Mouse (Mus musculus) heart, embryonic 10.5 days (tissue): ENCODE data around the gene Stk24. TPM values are rescaled to one million over a fixed set of nuclear protein-coding genes. Genes with fewer than 3 reads are reported as not detected.

ENCODE experiments used
- DNase-seq: peaks from one replicate; pipeline ENCODE4 v3.0.0-alpha.2; 2017; ENCODE audit warnings: low spot score
- H3K27ac ChIP-seq: fragments of 300-500 bp; sonication (generic); 2 replicates; pipeline ENCODE4 v1.5.1; 2016; ENCODE audit warnings: mild to moderate bottlenecking
- H3K27me3 ChIP-seq: fragments of 300-500 bp; sonication (generic); 2 replicates; pipeline ENCODE4 v1.6.1; 2016; ENCODE audit warnings: mild to moderate bottlenecking; ENCODE audit not compliant: poor library complexity, insufficient read depth, severe bottlenecking
- H3K36me3 ChIP-seq: fragments of 300-500 bp; sonication (generic); 2 replicates; pipeline ENCODE4 v1.6.1; 2016; ENCODE audit warnings: mild to moderate bottlenecking, moderate library complexity
- H3K4me1 ChIP-seq: fragments of 300-500 bp; sonication (generic); 2 replicates; pipeline ENCODE4 v1.6.1; 2016; ENCODE audit warnings: mild to moderate bottlenecking
- H3K4me3 ChIP-seq: fragments of 300-500 bp; sonication (generic); 2 replicates; pipeline ENCODE4 v1.5.1; 2016; ENCODE audit warnings: mild to moderate bottlenecking, moderate library complexity
- H3K9me3 ChIP-seq: fragments of 300-500 bp; sonication (generic); 2 replicates; pipeline ENCODE4 v1.6.1; 2016; ENCODE audit warnings: mild to moderate bottlenecking, moderate library complexity
- WGBS: fragments of 180-500 bp; shearing (Covaris S2); methylation state at CpG from one replicate; pipeline ENCODE4 v1.1.7; 2016; 5-methylcytosine and 5-hydroxymethylcytosine counted together
- polyA plus RNA-seq: library from polyadenylated mRNA; unstranded; fragments of >200 nt; fragmentation: Nextera tagmentation; extraction: Ambion mirVana; gene quantifications from 2 replicates; pipeline ENCODE4 v1.2.1, GENCODE M21; 2016

Stk24 gene
- polyA plus RNA-seq, 1 experiment from 2014 or later = 39.8 TPM

DNA sequence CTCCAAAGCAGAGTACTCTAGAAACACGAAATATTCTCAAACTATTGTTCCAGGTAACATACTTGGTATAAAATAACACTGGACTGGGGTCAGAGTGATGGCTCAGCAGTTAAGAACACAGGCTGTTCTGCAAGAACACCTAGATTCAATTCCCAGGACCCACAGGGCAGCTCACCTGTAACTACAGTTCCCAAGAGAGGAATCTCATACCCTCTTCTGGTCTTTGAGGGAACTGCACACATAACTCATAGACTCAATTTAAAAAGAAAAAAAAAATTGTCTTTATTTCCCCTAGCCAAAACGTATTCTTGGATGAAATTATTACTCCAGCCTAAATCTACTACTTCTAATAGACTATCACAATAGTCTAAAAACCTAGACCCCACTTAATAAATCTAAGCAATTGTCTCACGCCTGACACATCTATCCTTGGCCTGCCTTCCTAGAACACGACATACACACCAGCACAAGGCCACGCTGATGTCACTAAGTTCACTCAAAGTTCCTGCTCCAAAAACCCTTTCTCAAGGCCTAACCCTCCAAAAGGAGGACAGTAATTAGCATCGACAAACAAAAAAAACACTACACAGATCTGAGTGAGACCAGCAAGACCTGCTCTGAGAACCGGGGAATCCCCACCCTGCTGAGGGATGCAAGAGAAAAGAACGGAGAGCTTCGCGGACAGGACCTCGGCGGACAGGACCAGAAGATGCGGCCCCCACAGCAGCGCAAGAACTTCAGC is 94.3 kb downstream of the Stk24 start:
- H3K9me3 ChIP-seq = no peaks in the 10 kb centered on the region
- H3K4me3 ChIP-seq = no peak overlapping the region
- no peaks in the 10 kb centered on the region for H3K27me3 ChIP-seq
- H3K27ac ChIP-seq = no peak overlapping the region
- DNase-seq = no peak
- 93% methylated on average over 14 of the region's 14 CpGs for WGBS
- peaks cover 12% of the 10 kb centered on the region for H3K4me1 ChIP-seq
- peaks cover 88% of the 10 kb centered on the region for H3K36me3 ChIP-seq

DNA sequence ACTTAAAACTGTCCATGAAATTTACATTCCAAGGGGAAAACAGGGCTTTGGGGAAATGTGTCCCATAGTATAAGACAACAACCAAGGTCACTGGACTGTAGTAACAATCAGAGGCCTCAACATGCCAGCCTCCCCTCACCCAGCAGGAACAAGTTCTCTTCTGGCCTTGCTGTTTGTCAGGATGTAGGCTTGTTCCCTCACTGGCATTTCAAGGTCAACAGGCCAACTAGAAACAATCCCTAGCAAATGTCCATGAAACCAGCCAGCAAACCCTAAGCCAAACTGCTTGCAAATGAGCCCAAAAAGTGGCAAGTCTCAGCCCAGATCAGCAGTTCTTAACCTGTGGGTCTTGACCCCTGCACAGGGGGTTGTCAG is 98.5 kb downstream of the Stk24 start:
- Histone ChIP-seq H3K4me1 (peaks cover 14% of the 10 kb centered on the region), H3K4me3 (no peak overlapping the region), H3K27ac (no peak overlapping the region), H3K9me3 (no peaks in the 10 kb centered on the region), H3K27me3 (no peaks in the 10 kb centered on the region), H3K36me3 (peaks cover 94% of the 10 kb centered on the region)
- no peak for DNase-seq

GRCm38 (mm10) chr14:121280601-121281335 is 99.0 kb downstream of the Stk24 start:
- H3K4me1 ChIP-seq = peaks cover 14% of the 10 kb centered on the region
- peaks cover 94% of the 10 kb centered on the region for H3K36me3 ChIP-seq
- H3K9me3 ChIP-seq = no peaks in the 10 kb centered on the region
- H3K27ac ChIP-seq = no peak overlapping the region
- 80% methylated on average over 16 of the region's 16 CpGs for WGBS
- H3K27me3 ChIP-seq = no peaks in the 10 kb centered on the region
- DNase-seq = no peak
- H3K4me3 ChIP-seq = no peak overlapping the region

GRCm38 (mm10) chr14:121279106-121279505 is 100.7 kb downstream of the Stk24 start:
- Histone ChIP-seq H3K27ac (no peak overlapping the region), H3K4me3 (no peak overlapping the region), H3K27me3 (no peaks in the 10 kb centered on the region), H3K36me3 (peaks cover 92% of the 10 kb centered on the region), H3K9me3 (no peaks in the 10 kb centered on the region), H3K4me1 (peaks cover 14% of the 10 kb centered on the region)
- 28% methylated on average over 6 of the region's 6 CpGs for WGBS
- peak; percentile 90 for DNase-seq

- no peak for DNase-seq
- peaks cover 12% of the 10 kb centered on the region for H3K4me1 ChIP-seq
- no peaks in the 10 kb centered on the region for H3K27me3 ChIP-seq
- H3K4me3 ChIP-seq = no peak overlapping the region
- H3K27ac ChIP-seq = no peak overlapping the region
- 83% methylated on average over 10 of the region's 10 CpGs for WGBS
- H3K36me3 ChIP-seq = peaks cover 92% of the 10 kb centered on the region
- no peaks in the 10 kb centered on the region for H3K9me3 ChIP-seq
These were observed 103.8 kb downstream of the Stk24 start for GRCm38 (mm10) chr14:121276016-121276415.

DNA sequence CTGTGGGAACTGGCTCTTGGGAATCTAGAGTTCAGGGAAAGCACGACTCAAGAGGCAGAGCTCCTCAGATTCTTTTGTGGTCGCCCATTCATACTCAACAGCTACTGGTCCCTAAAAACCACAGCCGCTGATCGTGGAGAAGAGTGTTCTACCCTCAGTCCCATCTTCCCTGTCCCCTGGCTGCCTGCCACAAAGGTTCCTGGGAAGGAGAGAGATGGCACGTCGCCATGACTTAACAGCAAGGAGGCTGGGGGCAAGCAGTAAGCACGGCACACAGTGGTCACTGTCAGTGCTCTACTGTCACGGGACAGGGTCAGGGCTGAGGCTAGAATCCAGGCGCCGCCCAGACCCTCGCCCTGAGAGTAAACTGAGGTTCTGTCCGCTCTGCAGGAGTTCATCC is 104.8 kb downstream of the Stk24 start:
- Histone ChIP-seq H3K27me3 (no peaks in the 10 kb centered on the region), H3K36me3 (peaks cover 88% of the 10 kb centered on the region), H3K9me3 (no peaks in the 10 kb centered on the region), H3K27ac (no peak overlapping the region), H3K4me3 (no peak overlapping the region), H3K4me1 (peaks cover 17% of the 10 kb centered on the region)
- WGBS = 87% methylated on average over 12 of the region's 12 CpGs
- no peak for DNase-seq

DNA sequence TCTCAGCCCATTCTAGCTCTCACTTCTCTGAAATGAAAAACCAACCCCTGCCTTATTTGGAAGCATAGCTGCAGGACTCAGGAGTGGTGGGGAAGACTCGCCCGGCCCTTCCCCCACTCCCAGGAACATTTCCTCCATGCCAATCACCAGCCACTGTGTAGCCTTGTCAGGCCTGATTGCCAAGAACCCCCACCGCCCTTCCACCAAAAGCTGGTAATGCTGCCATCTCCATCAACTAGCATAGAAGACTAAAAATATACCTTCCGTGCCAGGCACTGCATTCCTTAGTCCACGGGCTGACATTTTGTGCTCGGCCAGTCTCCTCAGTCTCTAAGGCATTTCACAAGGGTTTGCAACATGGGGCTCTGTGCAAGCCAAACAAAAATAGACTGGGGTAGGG is 109.3 kb downstream of the Stk24 start:
- DNase-seq = no peak
- 39% methylated on average over 6 of the region's 6 CpGs for WGBS
- peaks cover 72% of the 10 kb centered on the region for H3K36me3 ChIP-seq
- H3K9me3 ChIP-seq = no peaks in the 10 kb centered on the region
- H3K27ac ChIP-seq = peak overlapping the region; percentile 81
- peaks cover 26% of the 10 kb centered on the region for H3K4me1 ChIP-seq
- H3K4me3 ChIP-seq = no peak overlapping the region
- H3K27me3 ChIP-seq = no peaks in the 10 kb centered on the region

GRCm38 (mm10) chr14:121267801-121268200 is 112.0 kb downstream of the Stk24 start:
- H3K27ac ChIP-seq = no peak overlapping the region
- H3K9me3 ChIP-seq = no peaks in the 10 kb centered on the region
- no peak for DNase-seq
- H3K4me1 ChIP-seq = peaks cover 46% of the 10 kb centered on the region
- H3K36me3 ChIP-seq = peaks cover 62% of the 10 kb centered on the region
- 91% methylated on average over 8 of the region's 8 CpGs for WGBS
- no peak overlapping the region for H3K4me3 ChIP-seq
- H3K27me3 ChIP-seq = no peaks in the 10 kb centered on the region

- no peak for DNase-seq
- Histone ChIP-seq H3K27me3 (no peaks in the 10 kb centered on the region), H3K4me1 (peaks cover 42% of the 10 kb centered on the region), H3K9me3 (no peaks in the 10 kb centered on the region), H3K36me3 (peaks cover 45% of the 10 kb centered on the region), H3K27ac (peak overlapping the region; percentile 36; the same call in 1 of the 2 replicates), H3K4me3 (no peak overlapping the region)
- WGBS = 80% methylated on average over 6 of the region's 6 CpGs
These were observed 115.4 kb downstream of the Stk24 start for GRCm38 (mm10) chr14:121264453-121264852.

- Histone ChIP-seq H3K36me3 (peaks cover 45% of the 10 kb centered on the region), H3K9me3 (no peaks in the 10 kb centered on the region), H3K27me3 (no peaks in the 10 kb centered on the region), H3K4me1 (peaks cover 42% of the 10 kb centered on the region), H3K4me3 (no peak overlapping the region), H3K27ac (peak overlapping the region; percentile 36; the same call in 1 of the 2 replicates)
- WGBS = 84% methylated on average over 2 of the region's 2 CpGs
- no peak for DNase-seq
These were observed 115.9 kb downstream of the Stk24 start for GRCm38 (mm10) chr14:121263912-121264311.

DNA sequence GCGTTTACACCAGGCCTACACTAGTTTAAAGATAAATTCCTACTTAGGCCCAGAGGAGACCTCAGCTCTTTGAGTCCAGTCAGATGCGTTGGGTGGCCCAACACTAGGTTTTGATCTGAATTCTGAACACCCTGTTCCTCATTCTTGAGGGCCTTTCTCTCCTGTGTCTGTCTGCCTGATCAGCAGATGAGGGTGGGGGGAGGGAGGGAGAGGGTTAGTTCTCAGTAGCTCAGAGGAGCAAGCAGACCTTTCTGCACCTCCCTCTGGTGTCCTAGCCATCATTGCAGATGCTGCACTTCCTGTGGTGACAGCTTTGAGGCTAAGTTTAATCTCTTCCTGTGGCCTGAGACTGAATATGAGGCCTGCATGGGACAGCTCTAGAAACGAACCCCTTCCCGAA is 117.2 kb downstream of the Stk24 start:
- H3K4me3 ChIP-seq = no peak overlapping the region
- no peaks in the 10 kb centered on the region for H3K27me3 ChIP-seq
- H3K9me3 ChIP-seq = no peaks in the 10 kb centered on the region
- H3K36me3 ChIP-seq = peaks cover 45% of the 10 kb centered on the region
- H3K4me1 ChIP-seq = peaks cover 42% of the 10 kb centered on the region
- WGBS = 66% methylated on average over 4 of the region's 4 CpGs
- DNase-seq = no peak
- peak overlapping the region; percentile 17; the same call in 1 of the 2 replicates for H3K27ac ChIP-seq

DNA sequence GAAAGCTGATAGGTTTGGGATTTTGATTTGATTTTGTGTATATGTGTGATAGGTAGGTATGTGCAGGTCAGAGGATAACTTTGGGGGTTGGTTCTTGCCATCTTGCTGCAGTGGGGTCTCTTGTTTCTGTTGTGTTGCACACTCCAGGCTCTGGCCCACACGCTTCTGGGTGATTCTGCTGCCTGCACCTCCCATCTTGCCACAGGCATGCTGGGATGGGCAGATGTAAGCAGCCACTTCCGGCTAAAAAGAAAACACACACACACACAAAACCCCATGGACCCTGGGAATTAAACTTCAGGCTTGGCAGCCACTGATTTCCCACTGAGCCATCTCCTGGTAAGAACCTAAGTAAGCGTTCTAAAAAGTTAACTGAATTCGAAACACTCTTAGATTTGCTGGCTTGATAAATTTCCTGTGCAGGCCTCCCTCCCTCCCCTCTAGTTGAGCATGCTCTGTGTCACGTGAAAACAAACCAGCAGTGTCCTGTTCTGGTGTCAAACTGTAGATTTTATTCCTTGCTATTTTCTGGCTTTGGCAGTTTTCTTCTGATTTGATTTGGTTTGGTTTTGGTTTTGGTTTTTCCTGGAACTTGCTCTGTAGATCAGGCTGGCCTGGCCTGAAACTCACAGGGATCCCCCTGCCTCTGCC is 118.5 kb downstream of the Stk24 start:
- no peak overlapping the region for H3K4me3 ChIP-seq
- 76% methylated on average over 5 of the region's 5 CpGs for WGBS
- H3K27me3 ChIP-seq = no peaks in the 10 kb centered on the region
- peaks cover 48% of the 10 kb centered on the region for H3K36me3 ChIP-seq
- no peaks in the 10 kb centered on the region for H3K9me3 ChIP-seq
- no peak overlapping the region; the same call in 1 of the 2 replicates for H3K27ac ChIP-seq
- no peak for DNase-seq
- H3K4me1 ChIP-seq = peaks cover 34% of the 10 kb centered on the region

DNA sequence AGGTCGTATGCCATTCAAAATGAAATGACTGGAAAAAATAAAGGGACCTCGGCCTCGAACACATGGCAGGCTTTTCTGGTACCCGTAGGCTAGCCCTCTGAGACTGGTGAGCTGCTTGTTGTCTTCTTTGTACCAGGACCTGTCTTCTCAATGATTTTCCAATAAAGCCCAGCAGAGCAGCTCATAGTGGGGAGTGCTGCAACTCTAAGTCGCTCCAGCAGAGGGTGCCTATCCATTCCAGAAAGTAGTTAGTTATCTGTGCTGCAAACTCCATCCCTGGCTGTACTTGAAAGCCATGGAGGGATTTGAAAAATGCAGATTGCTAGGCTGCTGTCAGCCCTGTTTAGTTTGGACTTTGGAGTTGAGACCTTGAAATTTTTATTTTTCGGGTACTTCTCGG is 120.0 kb downstream of the Stk24 start:
- DNase-seq = no peak
- Histone ChIP-seq H3K36me3 (peaks cover 56% of the 10 kb centered on the region), H3K27me3 (no peaks in the 10 kb centered on the region), H3K4me3 (no peak overlapping the region), H3K9me3 (no peaks in the 10 kb centered on the region), H3K27ac (no peak overlapping the region), H3K4me1 (peaks cover 35% of the 10 kb centered on the region)
- WGBS = 53% methylated on average over 7 of the region's 7 CpGs
